Mouse (Mus musculus) thymus, postnatal 25 days (tissue): ENCODE results near the gene Swsap1.

Experiments used
- DNase-seq: peaks from one replicate; pipeline ENCODE4 v3.0.0; 2022

Gene Swsap1

DNA sequence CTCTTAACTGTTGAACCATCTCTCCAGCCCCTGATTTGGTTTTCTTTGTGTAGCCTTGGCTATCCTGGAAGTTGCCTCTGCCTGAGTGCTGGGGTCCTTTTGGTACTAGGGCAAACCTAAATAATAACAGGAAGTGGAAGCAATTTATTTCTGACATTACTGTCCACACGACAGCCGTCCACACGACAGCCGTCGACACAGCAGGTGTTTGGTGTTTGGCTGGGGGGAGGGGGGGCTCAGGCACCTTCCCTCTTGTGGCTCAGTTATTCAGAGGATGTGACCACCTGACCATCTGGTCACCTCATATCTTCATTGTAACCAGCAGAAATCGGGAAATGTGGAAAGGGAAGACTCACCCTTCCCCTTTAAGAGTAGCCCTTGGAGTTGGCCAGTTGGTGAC lies 13.3 kb downstream of the Swsap1 start:
- no peak for DNase-seq

- DNase-seq = no peak
These were observed 13.7 kb downstream of the Swsap1 start for GRCm38 (mm10) chr9:21969304-21969703.

DNA sequence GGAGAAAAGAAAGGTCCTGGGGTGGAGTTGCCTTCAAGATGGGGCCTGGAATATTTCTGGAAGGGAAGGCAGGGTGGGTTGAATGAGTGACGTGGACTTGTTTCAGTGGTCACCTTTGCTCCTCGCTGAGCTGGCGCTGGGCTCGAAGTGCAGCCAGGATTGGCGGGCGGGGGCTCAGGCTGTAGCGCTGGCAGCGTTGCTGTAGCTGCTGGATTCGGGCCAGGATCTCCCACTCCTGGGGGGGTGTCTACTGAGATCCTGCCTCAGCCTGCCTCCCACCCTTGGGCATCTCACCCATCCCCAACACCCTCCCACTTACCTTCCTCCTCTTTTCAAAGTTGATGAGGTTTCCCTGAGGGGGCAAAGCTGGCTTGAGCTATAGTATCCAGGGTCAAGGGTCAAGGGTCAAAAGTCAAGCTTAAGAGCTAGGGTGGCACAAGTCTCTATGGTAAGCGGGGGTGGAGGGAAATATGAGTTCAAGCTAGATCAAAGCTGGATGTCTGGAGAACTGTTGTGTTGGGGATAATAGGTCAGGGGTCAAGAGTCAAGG lies 21.1 kb downstream of the Swsap1 start:
- DNase-seq = no peak

DNA sequence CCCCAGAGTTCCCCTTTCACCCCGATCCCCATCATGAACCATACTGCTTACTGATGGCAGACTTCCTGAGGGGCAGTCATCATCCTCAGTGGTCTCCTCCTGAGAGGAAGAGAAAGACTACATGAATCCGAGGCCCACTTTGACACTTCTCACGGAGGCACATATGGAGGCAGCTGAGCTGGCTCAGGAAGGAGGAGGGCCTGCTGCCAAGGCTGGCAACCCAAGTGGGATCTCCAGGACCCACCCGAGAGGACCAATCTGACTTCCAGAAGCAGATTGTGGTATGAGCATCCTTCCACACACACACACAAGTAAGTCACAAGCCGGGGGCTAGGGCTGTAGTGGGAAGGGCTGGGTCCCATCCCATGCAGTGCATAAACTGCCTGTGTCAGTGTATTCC lies 21.8 kb downstream of the Swsap1 start:
- DNase-seq = no peak

DNA sequence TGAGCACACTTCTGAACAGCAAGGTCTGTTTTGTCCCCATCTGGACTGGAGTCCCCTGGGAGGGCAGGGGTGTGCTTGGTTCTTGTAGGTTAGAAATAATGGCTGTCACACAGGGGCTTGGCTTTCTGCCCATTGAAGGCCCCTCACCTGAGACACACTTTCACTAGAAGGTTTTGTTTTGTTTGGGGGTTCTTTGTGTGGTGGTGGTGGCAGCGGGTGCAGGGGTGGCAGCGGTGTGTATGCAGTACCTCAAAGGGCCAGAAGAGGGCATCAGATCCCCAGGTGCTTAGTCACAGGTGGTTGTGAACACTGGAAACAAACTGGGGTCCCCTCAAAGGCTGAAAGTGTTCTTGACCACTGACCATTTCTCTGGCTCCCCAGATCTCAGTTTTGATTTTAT lies 22.4 kb downstream of the Swsap1 start:
- DNase-seq = peak; percentile 64

DNA sequence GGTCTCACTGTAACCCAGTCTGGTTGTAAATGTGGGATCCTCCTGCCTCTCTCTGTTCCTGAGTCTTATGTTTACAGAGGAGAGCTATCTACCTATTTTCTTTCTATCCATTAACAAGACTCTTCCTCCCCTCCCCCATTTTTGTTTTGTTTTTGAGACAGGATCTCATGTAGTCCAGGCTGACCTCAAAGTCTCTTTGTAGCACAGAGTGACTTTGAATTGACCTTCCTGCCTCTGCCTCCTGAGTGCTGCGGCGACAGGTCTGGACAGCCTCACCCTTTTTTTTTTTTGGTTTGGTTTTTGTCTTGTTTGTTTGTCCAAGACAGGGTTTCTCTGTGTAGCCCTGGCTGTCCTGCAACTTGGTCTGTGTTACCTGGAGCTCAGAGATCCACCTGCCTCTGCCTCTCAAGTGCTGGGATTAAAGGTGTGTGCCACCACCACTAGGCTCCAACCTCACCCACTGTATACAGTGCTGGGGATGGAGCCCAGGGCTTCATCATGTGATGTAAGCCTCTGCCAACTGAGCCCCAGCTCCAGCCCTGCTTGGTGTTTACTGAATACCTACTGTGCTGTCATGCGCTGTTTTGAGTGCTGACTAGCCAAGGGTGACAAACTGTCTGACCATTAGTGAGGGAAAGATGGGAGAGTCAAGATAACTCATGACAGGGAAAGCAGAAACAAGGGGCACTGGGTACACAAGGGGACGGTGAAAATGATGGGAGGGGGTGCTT lies 23.0 kb downstream of the Swsap1 start:
- no peak for DNase-seq

DNA sequence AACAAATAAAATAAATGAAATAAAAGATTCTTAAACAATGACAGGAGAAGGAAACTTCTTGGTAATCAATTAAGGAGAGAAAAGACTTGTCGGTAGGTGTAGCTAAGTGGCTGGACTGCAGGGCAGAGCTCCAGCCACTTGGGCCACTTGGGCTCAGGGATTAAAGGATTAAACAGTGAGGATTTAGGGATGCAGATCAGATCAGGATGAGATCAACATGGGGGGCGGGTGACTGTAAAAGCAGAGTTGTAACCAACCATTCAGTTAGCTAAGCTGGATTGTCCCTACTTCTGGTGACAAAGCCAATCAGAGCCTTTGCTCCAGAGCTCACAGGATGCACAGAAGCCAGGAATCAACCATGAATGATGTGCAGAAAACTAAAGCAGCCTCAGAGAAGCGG lies 28.4 kb downstream of the Swsap1 start:
- DNase-seq = no peak

- DNase-seq = no peak
These were observed 32.2 kb downstream of the Swsap1 start for GRCm38 (mm10) chr9:21987592-21988342.

DNA sequence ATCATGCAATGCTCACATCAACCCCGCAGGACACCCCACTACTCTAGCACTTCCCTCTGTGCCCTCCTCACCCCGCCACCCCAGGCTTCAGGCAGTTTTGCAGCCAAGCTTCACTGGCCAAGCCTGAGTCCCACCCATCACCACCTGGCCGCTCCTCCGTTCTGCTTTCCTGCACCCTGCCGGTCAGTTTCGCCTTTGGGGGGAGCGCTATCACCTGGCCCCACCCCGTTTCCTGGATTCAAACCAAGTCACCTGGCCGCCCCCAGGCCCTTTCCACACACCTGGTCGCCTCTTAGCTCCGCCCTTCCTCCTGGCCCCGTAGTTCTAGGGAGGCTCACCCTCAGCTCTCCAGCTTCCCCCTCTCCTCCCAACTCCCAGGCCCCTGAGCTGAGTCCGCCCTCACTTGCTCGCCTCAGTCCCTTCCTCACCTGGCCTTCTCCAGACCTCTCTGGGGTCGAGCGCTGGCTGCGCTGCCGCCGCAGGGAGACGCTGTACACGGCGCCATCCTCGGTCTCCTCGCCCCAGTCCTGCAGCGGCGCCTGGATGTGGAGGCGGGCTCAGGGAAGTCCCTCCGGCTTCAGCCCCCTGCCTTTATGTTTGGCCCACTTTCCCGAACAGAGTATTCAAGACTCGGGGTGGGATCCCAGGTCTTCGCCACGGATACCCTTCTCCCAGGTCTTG lies 33.0 kb downstream of the Swsap1 start:
- no peak for DNase-seq

GRCm38 (mm10) chr9:21989230-21990110 lies 33.9 kb downstream of the Swsap1 start, which contains the start of gene Rgl3:
Gene Rgl3 (minus strand): TSS chr9:21989446.
- peak; percentile 18 for DNase-seq

DNA sequence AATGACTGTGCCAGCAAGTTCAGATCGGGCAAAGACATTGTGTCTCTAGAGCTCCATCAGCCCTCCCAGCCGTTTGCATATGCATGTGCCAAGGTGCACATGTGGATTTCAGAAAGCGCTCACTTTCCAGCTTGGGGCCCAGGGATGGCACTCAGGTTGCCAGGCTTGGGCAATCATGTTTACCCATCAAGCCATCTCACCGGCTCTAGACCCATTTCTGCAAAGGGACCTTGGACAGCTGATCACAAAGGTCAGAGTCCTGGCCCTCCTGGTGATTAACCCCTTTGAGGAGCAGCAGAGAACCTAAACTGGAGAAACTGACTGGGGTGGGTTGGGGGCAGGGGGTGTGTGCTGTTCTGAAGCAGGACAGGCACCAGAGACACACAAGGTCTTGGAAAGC lies 36.7 kb downstream of the Swsap1 start:
- no peak for DNase-seq

DNA sequence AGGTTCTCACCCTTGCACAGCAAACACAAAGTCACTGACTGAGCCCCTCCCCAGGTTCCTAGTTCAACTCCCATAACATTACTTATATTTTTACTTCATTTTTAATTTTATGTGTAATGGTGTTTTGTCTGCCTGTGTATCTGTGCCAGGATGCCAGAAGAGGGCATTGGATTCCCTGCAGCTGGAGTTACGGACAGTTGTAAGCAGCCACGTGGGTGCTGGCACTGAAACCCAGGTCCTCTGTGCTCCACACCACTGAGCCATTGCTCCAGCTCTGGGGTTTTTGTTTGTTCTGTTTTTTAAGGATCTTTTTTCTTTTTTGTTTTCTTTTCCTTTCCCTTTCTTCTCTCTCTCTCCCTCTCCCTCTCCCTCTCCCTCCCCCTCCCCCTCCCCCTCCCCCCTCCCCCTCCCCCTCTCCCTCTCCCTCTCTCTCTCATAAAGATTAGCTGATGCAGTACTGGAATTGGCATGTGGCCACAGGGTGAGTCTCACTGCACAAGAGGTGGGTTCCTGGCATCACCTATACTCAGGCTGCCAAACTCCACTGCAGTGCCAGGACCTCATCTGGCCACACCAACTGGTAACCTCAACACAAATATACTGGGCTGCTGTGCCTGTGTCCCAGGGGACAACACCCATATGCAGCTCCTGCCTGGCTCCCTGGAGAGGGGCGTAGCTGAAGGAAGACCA lies 40.8 kb downstream of the Swsap1 start:
- DNase-seq = no peak

DNA sequence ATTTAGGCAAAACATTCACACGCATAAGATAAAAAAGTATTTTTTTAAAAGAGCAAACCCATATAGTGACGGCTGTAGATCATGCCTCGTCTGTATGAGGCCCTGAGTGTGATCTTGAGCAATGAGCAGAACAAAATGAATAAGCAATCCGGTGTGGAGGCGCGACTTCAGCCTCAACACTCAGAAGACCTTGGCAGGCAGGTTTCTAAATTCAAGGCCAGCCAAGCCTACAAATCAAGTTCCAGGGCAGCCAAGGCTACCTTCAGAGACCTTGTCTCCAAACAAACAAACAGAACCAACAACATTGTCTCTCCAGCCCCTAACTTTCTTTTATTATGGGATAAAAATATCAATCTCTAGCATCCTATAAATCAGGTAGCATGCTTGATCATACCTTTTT lies 44.7 kb downstream of the Swsap1 start:
- DNase-seq = no peak

GRCm38 (mm10) chr9:22001633-22002032 lies 46.1 kb downstream of the Swsap1 start:
- DNase-seq = no peak

- peak; percentile 98 for DNase-seq
These were observed 46.9 kb downstream of the Swsap1 start, which contains the start of the genes Ccdc151 and Prkcsh for GRCm38 (mm10) chr9:22002194-22003162. Gene Ccdc151 (minus strand): TSS chr9:22002634. Gene Prkcsh (plus strand): TSS chr9:22002806.

DNA sequence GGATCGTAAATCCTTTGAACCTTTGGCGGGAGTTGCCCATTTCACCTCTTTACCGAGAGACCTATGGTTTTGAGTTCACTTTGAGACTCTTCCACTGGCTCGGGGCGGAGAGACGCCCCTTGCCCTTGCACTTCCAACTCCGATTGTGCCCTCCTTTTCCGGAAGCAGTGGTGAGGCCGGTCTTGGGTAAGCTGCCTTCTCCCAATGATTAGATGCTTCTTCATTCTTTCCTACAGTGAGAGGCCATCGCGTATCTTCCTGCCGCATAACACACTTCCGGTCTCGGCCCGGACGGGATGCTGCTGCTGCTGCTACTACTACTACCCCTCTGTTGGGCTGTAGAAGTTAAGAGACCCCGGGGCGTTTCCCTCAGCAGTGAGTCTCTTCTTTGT lies 47.6 kb downstream of the Swsap1 start:
- no peak for DNase-seq

GRCm38 (mm10) chr9:22004546-22004945 lies 49.0 kb downstream of the Swsap1 start:
- no peak for DNase-seq
